Comparison of ENCODE assay signal across 15 mouse cellular contexts in the genomic region with DNA sequence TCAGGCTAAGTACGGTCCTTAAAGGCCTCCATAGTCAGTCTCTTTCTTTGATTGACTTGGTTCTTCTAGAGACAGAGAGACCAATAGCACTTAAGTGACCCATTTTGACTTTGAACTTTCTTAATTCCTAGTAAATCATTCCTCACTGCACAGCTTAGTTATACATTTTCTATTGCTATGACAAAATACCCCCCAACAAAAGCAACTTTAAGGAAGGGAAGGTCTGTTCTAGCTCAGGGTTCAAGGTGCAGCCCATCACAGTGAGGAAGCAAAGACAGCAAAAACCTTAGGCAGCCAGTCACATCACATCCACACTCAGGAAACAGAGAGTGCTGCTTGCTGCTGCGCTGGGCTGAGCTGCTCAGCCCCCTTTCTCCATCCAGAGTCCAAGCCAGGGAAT.
"Had no signal": no experiment of that assay in that cellular context is flagged by ENCODE, and none has a peak within 500 bp of the region (broad histone marks: within the 10 kb centered on the region; RNA-seq: fewer than 3 reads in every experiment).

No protein-coding gene starts in this region.

- H3K9me3 ChIP-seq: neural tube, embryonic 15.5 days; stomach, embryonic 15.5 days had no signal

- H3K27me3 ChIP-seq: neural tube, embryonic 15.5 days; stomach, embryonic 15.5 days had no signal

- DNase-seq: retina, postnatal 1 day; right cerebral cortex, adult 18-20 months; right cerebral cortex, postnatal 14 days; right cerebral cortex, postnatal 25 days; right cerebral cortex, postnatal 4 days; spleen, adult 18-20 months; thymus, adult 18-20 months; thymus, adult 2 months; thymus, postnatal 14 days; thymus, postnatal 25 days; thymus, postnatal 36 days; thymus, postnatal 4 days had no signal

- H3K36me3 ChIP-seq: neural tube, embryonic 15.5 days; stomach, embryonic 15.5 days had no signal

- H3K4me3 ChIP-seq: neural tube, embryonic 15.5 days; stomach, embryonic 15.5 days had no signal

- H3K9ac ChIP-seq: neural tube, embryonic 15.5 days; stomach, embryonic 15.5 days had no signal

- H3K4me2 ChIP-seq: neural tube, embryonic 15.5 days; stomach, embryonic 15.5 days had no signal

- H3K4me1 ChIP-seq: neural tube, embryonic 15.5 days; stomach, embryonic 15.5 days had no signal

- H3K27ac ChIP-seq: neural tube, embryonic 15.5 days; stomach, embryonic 15.5 days; stomach, postnatal 0 days had no signal
